Mouse (Mus musculus) small intestine, adult 2 months (tissue): ENCODE results near the gene Orc2.

Source experiments
- CTCF ChIP-seq: fragments of 200-500 bp; IDR thresholded peaks from 2 replicates; pipeline ENCODE4 v1.5.1; 2012; ENCODE audit warnings: low read depth, mild to moderate bottlenecking, control low read depth, inconsistent platforms, low read length, moderate library complexity, mixed read lengths; ENCODE audit not compliant: insufficient replicate concordance, insufficient read length; ENCODE audit errors: extremely low read depth
- POLR2A ChIP-seq: fragments of 200-500 bp; IDR thresholded peaks from 2 replicates; pipeline ENCODE4 v1.6.1; 2012; ENCODE audit warnings: low read depth, mild to moderate bottlenecking, control low read depth, inconsistent platforms, low read length, moderate library complexity

GRCm38 (mm10) chr1:58420961-58421360, 83.9 kb downstream of the Orc2 start:
- TF ChIP-seq CTCF (no peak), POLR2A (no peak)
